In the genomic region with DNA sequence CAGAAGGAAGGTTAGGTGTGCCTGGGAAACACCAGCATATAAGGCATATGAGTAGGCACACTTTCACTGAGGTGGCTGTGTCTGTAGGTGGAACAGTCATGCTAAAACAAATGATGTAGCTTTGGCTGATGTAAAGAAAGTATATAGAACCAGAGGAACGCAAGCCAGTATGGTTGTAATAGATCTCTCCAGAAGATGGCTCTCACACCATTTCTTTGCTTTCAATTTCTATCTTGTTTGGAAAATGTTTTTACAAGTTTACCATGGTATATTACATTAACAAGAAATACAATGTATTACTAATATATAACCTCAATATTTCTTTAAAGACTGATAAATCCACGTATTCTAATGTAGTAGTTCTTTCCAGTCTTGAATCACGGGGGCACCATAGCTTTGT, we compare ENCODE assay signal across 17 mouse cellular contexts.
"Had no signal": no experiment of that assay in that cellular context is flagged by ENCODE, and none has a peak within 500 bp of the region (broad histone marks: within the 10 kb centered on the region; RNA-seq: fewer than 3 reads in every experiment).

No protein-coding gene starts in this region.

- H3K36me3 ChIP-seq: midbrain, embryonic 13.5 days; midbrain, embryonic 15.5 days; neural tube, embryonic 13.5 days; neural tube, embryonic 15.5 days had no signal

- H3K4me3 ChIP-seq: midbrain, embryonic 13.5 days; midbrain, embryonic 15.5 days; myocyte; neural tube, embryonic 13.5 days; neural tube, embryonic 15.5 days had no signal

- H3K9me3 ChIP-seq: midbrain, embryonic 13.5 days; midbrain, embryonic 15.5 days; neural tube, embryonic 13.5 days; neural tube, embryonic 15.5 days had no signal

- H3K27ac ChIP-seq: midbrain, embryonic 13.5 days; midbrain, embryonic 15.5 days; neural tube, embryonic 13.5 days; neural tube, embryonic 15.5 days had no signal

- H3K4me2 ChIP-seq: lung, embryonic 14.5 days; midbrain, embryonic 11.5 days; midbrain, embryonic 13.5 days; midbrain, embryonic 15.5 days; neural tube, embryonic 13.5 days; neural tube, embryonic 15.5 days had no signal

- ATAC-seq: midbrain, embryonic 13.5 days; midbrain, embryonic 15.5 days had no signal

- H3K4me1 ChIP-seq: midbrain, embryonic 13.5 days; midbrain, embryonic 15.5 days; neural tube, embryonic 13.5 days; neural tube, embryonic 15.5 days had no signal

- H3K9ac ChIP-seq: lung, embryonic 14.5 days; midbrain, embryonic 13.5 days; midbrain, embryonic 15.5 days; neural tube, embryonic 13.5 days; neural tube, embryonic 15.5 days had no signal

- DNase-seq: lung, adult 18-20 months; lung, embryonic 14.5 days; lung, postnatal 10 days; lung, postnatal 4 days; retina, postnatal 1 day; right cerebral cortex, adult 18-20 months; right cerebral cortex, postnatal 25 days; right cerebral cortex, postnatal 4 days; spleen, adult 18-20 months; thymus, adult 2 months; thymus, postnatal 25 days had no signal

- H3K27me3 ChIP-seq: midbrain, embryonic 13.5 days; midbrain, embryonic 15.5 days; neural tube, embryonic 13.5 days; neural tube, embryonic 15.5 days had no signal
